Mouse (Mus musculus): ENCODE data around the gene Zbtb7b. TPM values are rescaled to one million over a fixed set of nuclear protein-coding genes. Genes with fewer than 3 reads are reported as not detected.

Gene Zbtb7b
- polyA plus RNA-seq, 1 experiment from 2014 or later, result 1.6 TPM

DNA sequence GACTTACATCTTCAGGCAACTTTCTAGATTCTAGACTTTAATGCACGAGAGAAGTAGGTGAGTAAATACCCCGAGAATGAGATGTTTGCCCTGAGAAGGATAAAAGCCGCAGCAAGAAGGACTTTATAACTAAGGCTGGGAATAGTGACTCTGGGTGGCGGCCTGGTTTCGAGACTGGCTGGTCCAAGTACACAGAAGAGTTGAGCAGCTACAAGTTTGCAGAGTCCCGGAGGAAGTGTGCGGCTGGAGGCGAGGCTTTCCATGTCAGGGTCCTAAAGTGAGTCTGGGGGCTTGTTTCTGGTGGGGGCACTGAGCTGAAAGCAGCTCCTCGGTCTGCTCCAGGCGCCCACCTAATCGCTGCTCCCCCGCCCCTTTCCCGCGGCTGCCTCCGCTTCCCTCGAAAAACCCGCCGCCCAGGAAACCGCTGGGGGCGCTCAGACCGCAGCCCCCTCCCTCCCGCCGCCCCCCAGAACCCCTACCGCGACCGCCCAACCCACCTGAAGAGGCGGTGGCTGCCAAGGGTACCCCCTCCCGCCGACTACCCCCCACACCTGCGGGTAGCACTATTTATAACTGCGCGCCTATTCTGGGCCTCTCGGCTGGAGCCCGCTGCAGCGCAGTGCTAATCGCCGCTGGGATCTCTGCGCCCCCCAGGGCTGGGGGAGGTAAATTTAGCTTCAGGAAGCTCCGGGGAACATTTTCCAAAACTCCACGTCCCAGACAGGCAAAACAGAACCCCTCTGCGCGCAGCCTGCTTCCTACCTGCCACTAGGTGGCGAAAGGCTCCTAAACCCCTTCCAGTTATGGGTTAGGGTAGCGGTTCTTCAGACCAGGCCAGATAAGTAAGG lies 1.5 kb upstream of the Zbtb7b start:
- DNase-seq, result peak; percentile 93
- Histone ChIP-seq H3K27me3 (ENCODE audit: insufficient read depth, low read length) (no peaks in the 10 kb centered on the region; the same call in 1 of the 2 replicates), H3K4me2 (peak overlapping the region; percentile 100), H3K4me3 (ENCODE audit: low read depth, low read length) (peak overlapping the region; percentile 56), H3K36me3 (ENCODE audit: insufficient read depth) (no peaks in the 10 kb centered on the region), H3K27ac (ENCODE audit: low read depth) (peak overlapping the region; percentile 63), H3K4me1 (ENCODE audit: insufficient read depth) (peaks cover 13% of the 10 kb centered on the region), H3K9me3 (ENCODE audit: low read depth, low read length) (no peaks in the 10 kb centered on the region), H3K9ac (peak overlapping the region; percentile 59)
- WGBS, result under 1% methylated on average over 44 of the region's 44 CpGs
- no peak for ATAC-seq (ENCODE audit: insufficient read depth)
- TF ChIP-seq CTCF (IDR thresholded peaks at IDR 0.05; ENCODE audit: low read depth), result peak; percentile 91

DNA sequence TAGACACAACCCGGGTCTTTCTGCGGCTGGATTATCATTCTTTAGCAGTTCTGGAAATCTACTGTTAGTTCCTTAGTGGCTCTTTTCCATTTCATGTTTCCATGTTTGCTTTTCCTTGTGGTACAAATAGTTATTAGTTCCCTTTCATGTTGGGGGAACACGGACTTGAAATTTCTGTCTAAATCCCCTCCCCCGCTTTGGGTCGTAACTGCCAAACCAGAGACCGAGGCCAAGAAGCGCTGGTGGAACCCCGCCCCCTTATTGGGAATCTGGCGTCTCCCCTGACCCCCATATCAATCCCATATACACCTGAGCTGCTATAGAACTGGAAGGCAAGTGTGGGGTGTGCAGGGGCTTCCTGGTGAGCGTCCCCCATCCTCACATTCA lies 836 bp upstream of the Zbtb7b start:
- no peak for ATAC-seq (ENCODE audit: insufficient read depth)
- no peak for DNase-seq
- peak overlapping the region; percentile 59 for H3K9ac ChIP-seq

DNA sequence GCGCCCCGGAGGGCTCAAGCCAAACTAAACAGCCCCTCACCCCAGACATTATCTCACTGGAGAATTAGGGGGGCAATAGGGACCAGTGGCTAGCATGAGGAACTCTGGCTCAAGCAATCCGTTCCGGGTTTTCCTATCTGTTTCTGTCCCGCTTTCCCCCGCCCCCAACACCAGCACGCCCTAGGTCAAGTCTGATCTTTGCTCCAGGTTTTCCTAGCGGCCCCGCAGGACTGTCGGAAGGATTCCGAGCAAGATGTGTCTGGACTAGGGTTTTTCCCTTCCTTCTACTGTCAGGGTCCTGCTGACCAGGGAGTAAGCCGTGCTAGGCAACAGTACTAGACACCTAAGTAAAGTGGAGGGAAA lies 299 bp upstream of the Zbtb7b start:
- peak; percentile 89 for DNase-seq
- peak; percentile 4 for ATAC-seq (ENCODE audit: insufficient read depth)
- under 1% methylated on average over 10 of the region's 12 CpGs for WGBS
- Histone ChIP-seq H3K4me2 (peak overlapping the region; percentile 100), H3K4me3 (ENCODE audit: low read depth, low read length) (peak overlapping the region; percentile 56), H3K4me1 (ENCODE audit: insufficient read depth) (peaks cover 13% of the 10 kb centered on the region), H3K27me3 (ENCODE audit: insufficient read depth, low read length) (no peaks in the 10 kb centered on the region; the same call in 1 of the 2 replicates), H3K9ac (peak overlapping the region; percentile 59), H3K9me3 (ENCODE audit: low read depth, low read length) (no peaks in the 10 kb centered on the region), H3K36me3 (ENCODE audit: insufficient read depth) (no peaks in the 10 kb centered on the region), H3K27ac (ENCODE audit: low read depth) (peak overlapping the region; percentile 87)
- TF ChIP-seq CTCF (IDR thresholded peaks at IDR 0.05; ENCODE audit: low read depth), result no peak

More for the DNA sequence above, 836 bp upstream of the Zbtb7b start:
- no peak for TF ChIP-seq CTCF (IDR thresholded peaks at IDR 0.05; ENCODE audit: low read depth)
- Histone ChIP-seq H3K9me3 (ENCODE audit: low read depth, low read length) (no peaks in the 10 kb centered on the region), H3K27ac (ENCODE audit: low read depth) (peak overlapping the region; percentile 87), H3K36me3 (ENCODE audit: insufficient read depth) (no peaks in the 10 kb centered on the region), H3K4me1 (ENCODE audit: insufficient read depth) (peaks cover 13% of the 10 kb centered on the region), H3K4me3 (ENCODE audit: low read depth, low read length) (peak overlapping the region; percentile 56), H3K27me3 (ENCODE audit: insufficient read depth, low read length) (no peaks in the 10 kb centered on the region; the same call in 1 of the 2 replicates), H3K4me2 (peak overlapping the region; percentile 100)
- 3% methylated on average over 10 of the region's 10 CpGs for WGBS

DNA sequence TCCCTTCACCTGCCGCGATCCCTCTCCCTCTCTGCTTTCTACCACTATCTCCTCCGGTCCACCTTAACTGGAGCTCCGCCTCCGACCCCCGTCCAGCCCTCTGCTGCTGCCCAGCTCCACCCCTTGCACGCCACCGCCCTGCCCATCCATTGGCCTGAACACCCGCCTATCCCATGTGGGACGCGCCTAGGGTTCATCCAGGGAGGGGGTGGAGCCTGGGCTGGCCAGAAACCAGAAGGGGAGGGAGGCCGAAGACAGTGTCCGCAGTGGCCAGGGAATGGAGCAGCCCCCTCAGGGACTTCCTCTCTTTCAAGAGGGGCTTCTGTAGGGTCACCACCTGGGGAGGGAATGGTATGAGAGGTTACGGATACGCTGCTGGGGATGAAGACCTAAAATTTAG lies 971 bp downstream of the Zbtb7b start:
- no peak for TF ChIP-seq CTCF (IDR thresholded peaks at IDR 0.05; ENCODE audit: low read depth)
- Histone ChIP-seq H3K9ac (peak overlapping the region; percentile 59), H3K27me3 (ENCODE audit: insufficient read depth, low read length) (no peaks in the 10 kb centered on the region; the same call in 1 of the 2 replicates), H3K9me3 (ENCODE audit: low read depth, low read length) (no peaks in the 10 kb centered on the region), H3K4me1 (ENCODE audit: insufficient read depth) (peaks cover 13% of the 10 kb centered on the region), H3K4me2 (peak overlapping the region; percentile 100), H3K4me3 (ENCODE audit: low read depth, low read length) (peak overlapping the region; percentile 56), H3K36me3 (ENCODE audit: insufficient read depth) (no peaks in the 10 kb centered on the region), H3K27ac (ENCODE audit: low read depth) (peak overlapping the region; percentile 87)
- DNase-seq (peak; percentile 98), ATAC-seq (ENCODE audit: insufficient read depth) (peak; percentile 96)
- 0% methylated on average over 15 of the region's 15 CpGs for WGBS

DNA sequence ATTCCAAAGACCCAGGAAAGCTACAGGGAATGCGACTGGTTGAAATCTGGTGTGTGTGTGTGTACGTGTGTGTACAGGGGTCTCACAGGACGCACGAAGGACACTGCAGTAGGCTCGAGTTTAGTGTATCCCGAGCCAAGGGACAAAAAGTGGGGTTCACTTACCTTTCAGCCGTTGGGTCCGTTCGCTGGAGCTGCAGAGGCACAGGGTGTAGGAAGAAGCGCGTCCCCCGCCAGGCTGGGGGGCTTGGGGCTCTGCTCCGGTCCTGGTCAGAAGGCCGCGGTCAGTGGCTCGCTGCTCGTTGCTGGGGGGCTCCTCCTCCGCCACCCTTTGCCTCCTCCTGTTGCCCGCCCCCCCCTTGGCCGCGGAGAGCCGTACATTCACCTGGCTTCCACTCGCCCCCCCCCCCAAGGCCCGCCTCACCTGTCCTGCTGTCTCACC lies 1.7 kb downstream of the Zbtb7b start:
- Histone ChIP-seq H3K9me3 (ENCODE audit: low read depth, low read length) (no peaks in the 10 kb centered on the region), H3K36me3 (ENCODE audit: insufficient read depth) (no peaks in the 10 kb centered on the region), H3K4me3 (ENCODE audit: low read depth, low read length) (peak overlapping the region; percentile 56), H3K27ac (ENCODE audit: low read depth) (peak overlapping the region; percentile 80), H3K27me3 (ENCODE audit: insufficient read depth, low read length) (no peaks in the 10 kb centered on the region; the same call in 1 of the 2 replicates), H3K4me1 (ENCODE audit: insufficient read depth) (peaks cover 13% of the 10 kb centered on the region), H3K4me2 (peak overlapping the region; percentile 100), H3K9ac (peak overlapping the region; percentile 61)
- DNase-seq, result peak; percentile 31
- WGBS, result under 1% methylated on average over 23 of the region's 24 CpGs
- no peak for TF ChIP-seq CTCF (IDR thresholded peaks at IDR 0.05; ENCODE audit: low read depth)
- no peak for ATAC-seq (ENCODE audit: insufficient read depth)

DNA sequence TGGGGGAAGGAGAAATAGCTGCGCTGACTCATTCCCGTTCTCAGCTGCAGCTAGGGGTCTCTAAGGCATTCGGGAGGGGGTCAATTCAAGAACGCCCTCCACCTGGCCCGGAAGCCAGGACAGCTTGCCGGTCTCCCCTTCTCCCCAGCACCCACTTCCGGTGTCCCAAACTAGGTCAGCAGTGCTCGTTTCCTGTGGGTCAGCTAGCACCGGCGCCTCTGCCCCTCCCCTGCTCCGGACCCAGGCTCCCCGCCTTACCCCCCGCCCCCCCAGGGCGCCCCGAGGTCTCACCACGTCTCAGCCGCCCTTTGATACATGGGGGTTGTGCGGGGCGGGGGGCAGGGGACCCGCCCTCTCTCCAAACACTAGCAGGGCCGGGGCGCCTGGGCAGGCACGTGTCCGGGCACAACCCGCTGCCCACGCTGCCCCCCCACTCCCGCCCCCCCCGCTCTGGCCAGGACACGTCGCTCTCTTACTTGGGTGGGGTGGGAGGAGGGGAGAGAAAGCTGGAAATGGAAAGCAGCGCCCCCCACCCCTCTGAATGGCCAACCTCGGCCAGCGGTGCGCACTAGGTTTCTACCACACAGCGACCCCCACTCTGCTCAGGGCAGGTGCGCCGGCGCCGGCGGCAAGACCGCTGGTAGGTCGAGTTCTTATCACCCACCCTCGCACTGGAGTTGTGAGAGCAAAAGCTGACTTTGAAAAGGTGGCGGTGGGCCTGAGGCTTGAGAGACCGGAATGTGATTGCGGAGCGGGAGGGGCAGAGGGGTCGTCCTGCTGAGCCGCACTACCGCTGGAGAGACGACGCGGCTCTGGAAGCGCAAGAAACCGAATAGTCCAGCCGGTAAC lies 2.7 kb downstream of the Zbtb7b start:
- Histone ChIP-seq H3K4me3 (ENCODE audit: low read depth, low read length) (peak overlapping the region; percentile 56), H3K27ac (ENCODE audit: low read depth) (peak overlapping the region; percentile 80), H3K27me3 (ENCODE audit: insufficient read depth, low read length) (no peaks in the 10 kb centered on the region; the same call in 1 of the 2 replicates), H3K4me2 (peak overlapping the region; percentile 100), H3K9me3 (ENCODE audit: low read depth, low read length) (no peaks in the 10 kb centered on the region), H3K9ac (peak overlapping the region; percentile 61), H3K36me3 (ENCODE audit: insufficient read depth) (no peaks in the 10 kb centered on the region), H3K4me1 (ENCODE audit: insufficient read depth) (peaks cover 13% of the 10 kb centered on the region)
- under 1% methylated on average over 47 of the region's 56 CpGs for WGBS
- TF ChIP-seq CTCF (IDR thresholded peaks at IDR 0.05; ENCODE audit: low read depth), result no peak
- ATAC-seq (ENCODE audit: insufficient read depth), result no peak
- peak; percentile 62 for DNase-seq
